Mouse (Mus musculus): ENCODE results near the gene Pxn. TPM values are rescaled to one million over a fixed set of nuclear protein-coding genes. Genes with fewer than 3 reads are reported as not detected.
"Not testable (repeated sequence)": the region's sequence is repeated elsewhere in the genome, so short reads cannot be mapped to it uniquely, and the experiment has no call there.

The Pxn gene
- polyA plus RNA-seq, 1 experiment from 2014 or later = 50.6 TPM

GRCm38 (mm10) chr5:115516081-115516907, 9.8 kb downstream of the Pxn start:
- WGBS = 87% methylated on average over 32 of the region's 32 CpGs
- Histone ChIP-seq H3K4me3 (no peak overlapping the region), H3K27ac (replicated peaks) (peak overlapping the region; percentile 55; the same call in 1 of the 2 replicates), H3K4me1 (peaks cover 63% of the 10 kb centered on the region), H3K9me3 (no peaks in the 10 kb centered on the region), H3K27me3 (replicated peaks; ENCODE audit: low read depth, poor library complexity, severe bottlenecking) (no peaks in the 10 kb centered on the region), H3K36me3 (replicated peaks) (peaks cover 57% of the 10 kb centered on the region)
- DNase-seq (ENCODE audit: low spot score) = no peak

GRCm38 (mm10) chr5:115516908-115517307, 10.4 kb downstream of the Pxn start:
- no peaks in the 10 kb centered on the region for H3K27me3 ChIP-seq (replicated peaks; ENCODE audit: low read depth, poor library complexity, severe bottlenecking)
- H3K4me3 ChIP-seq = no peak overlapping the region
- H3K4me1 ChIP-seq = peaks cover 65% of the 10 kb centered on the region
- peaks cover 54% of the 10 kb centered on the region for H3K36me3 ChIP-seq (replicated peaks)
- WGBS = 93% methylated on average over 7 of the region's 7 CpGs
- no peaks in the 10 kb centered on the region for H3K9me3 ChIP-seq
- DNase-seq (ENCODE audit: low spot score) = no peak
- no peak overlapping the region for H3K27ac ChIP-seq (replicated peaks)

- 93% methylated on average over 9 of the region's 9 CpGs for WGBS
- DNase-seq (ENCODE audit: low spot score) = no peak
- Histone ChIP-seq H3K27me3 (replicated peaks; ENCODE audit: low read depth, poor library complexity, severe bottlenecking) (no peaks in the 10 kb centered on the region), H3K4me1 (peaks cover 65% of the 10 kb centered on the region), H3K27ac (replicated peaks) (no peak overlapping the region), H3K4me3 (no peak overlapping the region), H3K36me3 (replicated peaks) (peaks cover 49% of the 10 kb centered on the region), H3K9me3 (no peaks in the 10 kb centered on the region)
Observed at GRCm38 (mm10) chr5:115517501-115517900, 11.0 kb downstream of the Pxn start.

- H3K27ac ChIP-seq (replicated peaks); DNase-seq (ENCODE audit: low spot score); H3K27me3 ChIP-seq (replicated peaks; ENCODE audit: low read depth, poor library complexity, severe bottlenecking); H3K9me3 ChIP-seq; H3K4me3 ChIP-seq: not testable (repeated sequence)
- Histone ChIP-seq H3K36me3 (replicated peaks) (peaks cover 42% of the 10 kb centered on the region), H3K4me1 (peaks cover 71% of the 10 kb centered on the region)
- WGBS = 92% methylated on average over 8 of the region's 8 CpGs
Observed at GRCm38 (mm10) chr5:115518214-115518613, 11.7 kb downstream of the Pxn start.

GRCm38 (mm10) chr5:115520325-115520869, 13.9 kb downstream of the Pxn start:
- H3K4me3 ChIP-seq = peak overlapping the region; percentile 28; the same call in 1 of the 2 replicates
- no peaks in the 10 kb centered on the region for H3K27me3 ChIP-seq (replicated peaks; ENCODE audit: low read depth, poor library complexity, severe bottlenecking)
- peaks cover 37% of the 10 kb centered on the region for H3K36me3 ChIP-seq (replicated peaks)
- peak overlapping the region; percentile 85 for H3K27ac ChIP-seq (replicated peaks)
- H3K4me1 ChIP-seq = peaks cover 71% of the 10 kb centered on the region
- WGBS = 47% methylated on average over 21 of the region's 21 CpGs
- no peaks in the 10 kb centered on the region for H3K9me3 ChIP-seq
- DNase-seq (ENCODE audit: low spot score) = peak; percentile 28

- H3K36me3 ChIP-seq (replicated peaks) = peaks cover 30% of the 10 kb centered on the region
- H3K4me1 ChIP-seq = peaks cover 76% of the 10 kb centered on the region
- 50% methylated on average over 20 of the region's 21 CpGs for WGBS
- H3K27ac ChIP-seq (replicated peaks) = peak overlapping the region; percentile 85
- H3K9me3 ChIP-seq = no peaks in the 10 kb centered on the region
- peak; percentile 80 for DNase-seq (ENCODE audit: low spot score)
- peak overlapping the region; percentile 30; the same call in 1 of the 2 replicates for H3K4me3 ChIP-seq
- H3K27me3 ChIP-seq (replicated peaks; ENCODE audit: low read depth, poor library complexity, severe bottlenecking) = no peaks in the 10 kb centered on the region
Observed at GRCm38 (mm10) chr5:115521553-115522461, 15.3 kb downstream of the Pxn start.

- peak; percentile 35 for DNase-seq (ENCODE audit: low spot score)
- Histone ChIP-seq H3K9me3 (no peaks in the 10 kb centered on the region), H3K36me3 (replicated peaks) (peaks cover 23% of the 10 kb centered on the region), H3K27ac (replicated peaks) (peak overlapping the region; percentile 85), H3K4me1 (peaks cover 77% of the 10 kb centered on the region), H3K4me3 (peak overlapping the region; percentile 11; the same call in 1 of the 2 replicates), H3K27me3 (replicated peaks; ENCODE audit: low read depth, poor library complexity, severe bottlenecking) (no peaks in the 10 kb centered on the region)
- WGBS = 54% methylated on average over 4 of the region's 4 CpGs
Observed at GRCm38 (mm10) chr5:115522531-115522930, 16.1 kb downstream of the Pxn start.

- Histone ChIP-seq H3K4me1 (peaks cover 78% of the 10 kb centered on the region), H3K9me3 (no peaks in the 10 kb centered on the region), H3K4me3 (peak overlapping the region; percentile 0; the same call in 1 of the 2 replicates), H3K27ac (replicated peaks) (peak overlapping the region; percentile 85), H3K36me3 (replicated peaks) (peaks cover 21% of the 10 kb centered on the region), H3K27me3 (replicated peaks; ENCODE audit: low read depth, poor library complexity, severe bottlenecking) (no peaks in the 10 kb centered on the region)
- WGBS = 63% methylated on average over 15 of the region's 15 CpGs
- peak; percentile 12 for DNase-seq (ENCODE audit: low spot score)
Observed at GRCm38 (mm10) chr5:115522981-115523499, 16.6 kb downstream of the Pxn start.

- peak overlapping the region; percentile 39 for H3K4me3 ChIP-seq
- H3K36me3 ChIP-seq (replicated peaks) = peaks cover 13% of the 10 kb centered on the region
- no peaks in the 10 kb centered on the region for H3K9me3 ChIP-seq
- 3% methylated on average over 15 of the region's 15 CpGs for WGBS
- H3K27ac ChIP-seq (replicated peaks) = peak overlapping the region; percentile 85
- H3K4me1 ChIP-seq = peaks cover 83% of the 10 kb centered on the region
- peak; percentile 83 for DNase-seq (ENCODE audit: low spot score)
- no peaks in the 10 kb centered on the region for H3K27me3 ChIP-seq (replicated peaks; ENCODE audit: low read depth, poor library complexity, severe bottlenecking)
Observed at GRCm38 (mm10) chr5:115523971-115524370, 17.5 kb downstream of the Pxn start.

- H3K9me3 ChIP-seq = no peaks in the 10 kb centered on the region
- no peak for DNase-seq (ENCODE audit: low spot score)
- H3K4me1 ChIP-seq = peaks cover 84% of the 10 kb centered on the region
- peak overlapping the region; percentile 85 for H3K27ac ChIP-seq (replicated peaks)
- H3K36me3 ChIP-seq (replicated peaks) = peaks cover 8% of the 10 kb centered on the region; the same call in 1 of the 2 replicates
- no peaks in the 10 kb centered on the region for H3K27me3 ChIP-seq (replicated peaks; ENCODE audit: low read depth, poor library complexity, severe bottlenecking)
- 40% methylated on average over 12 of the region's 12 CpGs for WGBS
- peak overlapping the region; percentile 39 for H3K4me3 ChIP-seq
Observed at GRCm38 (mm10) chr5:115524471-115524870, 18.0 kb downstream of the Pxn start.

GRCm38 (mm10) chr5:115525416-115525815, 18.9 kb downstream of the Pxn start:
- no peaks in the 10 kb centered on the region for H3K27me3 ChIP-seq (replicated peaks; ENCODE audit: low read depth, poor library complexity, severe bottlenecking)
- no peak for DNase-seq (ENCODE audit: low spot score)
- no peaks in the 10 kb centered on the region for H3K9me3 ChIP-seq
- H3K4me3 ChIP-seq = no peak overlapping the region
- WGBS = 87% methylated on average over 4 of the region's 4 CpGs
- H3K4me1 ChIP-seq = peaks cover 88% of the 10 kb centered on the region
- peaks cover 7% of the 10 kb centered on the region; the same call in 1 of the 2 replicates for H3K36me3 ChIP-seq (replicated peaks)
- H3K27ac ChIP-seq (replicated peaks) = peak overlapping the region; percentile 85

GRCm38 (mm10) chr5:115525943-115526342, 19.5 kb downstream of the Pxn start:
- DNase-seq (ENCODE audit: low spot score) = peak; percentile 45
- H3K4me3 ChIP-seq = 0 out of 2 replicates have a peak overlapping the region, but pooled peaks have one; percentile 11
- peak overlapping the region; percentile 85 for H3K27ac ChIP-seq (replicated peaks)
- peaks cover 7% of the 10 kb centered on the region; the same call in 1 of the 2 replicates for H3K36me3 ChIP-seq (replicated peaks)
- 75% methylated on average over 9 of the region's 9 CpGs for WGBS
- H3K9me3 ChIP-seq = no peaks in the 10 kb centered on the region
- no peaks in the 10 kb centered on the region for H3K27me3 ChIP-seq (replicated peaks; ENCODE audit: low read depth, poor library complexity, severe bottlenecking)
- H3K4me1 ChIP-seq = peaks cover 88% of the 10 kb centered on the region

All from embryonic facial prominence, embryonic 10.5 days (tissue).